Mouse (Mus musculus) MEL-GATA-1-ER (cell line): Measurements from ENCODE around the gene Snrpa.
"Not testable (repeated sequence)": the region's sequence is repeated elsewhere in the genome, so short reads cannot be mapped to it uniquely, and the experiment has no call there.

Experiments
- DNase-seq: peaks from one replicate; pipeline ENCODE4 v3.0.0-alpha.2; 2012; ENCODE audit warnings: low read depth; ENCODE audit errors: extremely low read depth

Snrpa gene

DNA sequence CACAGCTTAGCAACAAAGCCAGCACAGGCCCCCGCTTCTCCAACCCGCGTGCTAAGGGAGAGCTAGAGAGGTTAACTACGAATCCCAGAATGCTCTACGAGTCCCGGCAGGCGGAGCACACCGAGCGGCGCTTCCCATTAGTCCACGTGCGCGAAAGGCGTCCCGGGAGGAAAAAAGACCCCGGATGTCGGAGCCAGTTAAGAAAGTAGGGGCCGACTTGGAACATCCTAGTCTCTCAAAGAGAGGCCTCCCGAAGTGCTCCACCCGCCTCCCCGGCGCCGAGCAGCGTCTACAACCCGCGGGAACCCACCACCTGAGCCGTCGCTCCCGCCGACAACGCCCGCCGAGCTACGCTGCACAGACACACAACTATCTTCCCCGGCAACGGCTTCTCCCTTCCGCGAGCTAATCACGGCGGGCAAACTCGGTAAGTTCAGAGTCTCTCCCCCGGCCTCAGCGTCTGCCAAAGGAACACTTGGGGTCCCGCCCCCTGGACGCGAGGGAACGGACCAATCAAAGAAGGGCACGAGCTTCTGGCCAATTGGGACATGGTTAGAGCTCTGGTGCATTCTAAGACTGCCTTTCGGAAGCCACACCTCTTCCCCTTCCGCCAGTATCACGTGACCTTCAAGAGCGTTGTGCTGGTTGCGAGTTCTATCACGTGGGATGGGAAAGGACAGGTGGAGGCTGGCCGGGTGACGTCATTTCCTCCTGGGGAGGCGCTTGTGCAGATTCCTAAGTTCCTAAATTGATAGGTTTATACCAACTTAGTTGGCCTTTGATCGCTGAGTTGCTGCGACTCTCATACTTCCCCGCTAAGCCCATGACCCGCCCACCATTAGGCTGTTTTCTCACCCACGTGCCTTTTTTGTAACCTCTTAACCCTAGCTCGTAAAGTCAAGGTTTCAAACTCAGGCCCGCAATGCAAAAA lies at the start of gene Snrpa, which contains the start of gene BC024978:
Gene Snrpa, minus strand, starts transcription at position 591 of the 931 bp plus-strand sequence.
Gene BC024978, plus strand, starts transcription at position 101 of the 931 bp plus-strand sequence.
- peak; percentile 100 for DNase-seq

DNA sequence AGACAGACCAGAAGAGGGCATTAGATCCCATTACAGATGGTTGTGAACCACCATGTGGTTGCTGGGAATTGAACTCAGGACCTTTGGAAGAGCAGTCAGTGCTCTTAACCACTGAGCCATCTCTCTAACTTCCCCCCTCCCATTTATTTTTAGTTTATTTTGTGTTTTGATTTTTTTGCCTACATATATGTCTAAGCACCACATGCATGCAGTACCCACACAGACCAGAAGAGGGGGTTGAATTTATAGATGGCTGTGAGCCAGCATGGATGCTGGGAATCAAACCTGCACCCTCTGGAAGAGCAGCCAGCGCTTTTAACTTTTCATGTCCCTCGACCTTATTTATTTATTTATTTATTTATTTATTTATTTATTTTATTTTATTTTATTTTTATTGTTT lies 48.0 kb upstream of the Snrpa start:
- not testable (repeated sequence) for DNase-seq

- DNase-seq: no peak
These were observed 47.1 kb upstream of the Snrpa start for GRCm38 (mm10) chr7:27243211-27243610.

GRCm38 (mm10) chr7:27238568-27238967 lies 42.5 kb upstream of the Snrpa start:
- DNase-seq: no peak

GRCm38 (mm10) chr7:27237527-27237926 lies 41.5 kb upstream of the Snrpa start:
- DNase-seq: no peak

GRCm38 (mm10) chr7:27235726-27236125 lies 39.7 kb upstream of the Snrpa start:
- no peak for DNase-seq

DNA sequence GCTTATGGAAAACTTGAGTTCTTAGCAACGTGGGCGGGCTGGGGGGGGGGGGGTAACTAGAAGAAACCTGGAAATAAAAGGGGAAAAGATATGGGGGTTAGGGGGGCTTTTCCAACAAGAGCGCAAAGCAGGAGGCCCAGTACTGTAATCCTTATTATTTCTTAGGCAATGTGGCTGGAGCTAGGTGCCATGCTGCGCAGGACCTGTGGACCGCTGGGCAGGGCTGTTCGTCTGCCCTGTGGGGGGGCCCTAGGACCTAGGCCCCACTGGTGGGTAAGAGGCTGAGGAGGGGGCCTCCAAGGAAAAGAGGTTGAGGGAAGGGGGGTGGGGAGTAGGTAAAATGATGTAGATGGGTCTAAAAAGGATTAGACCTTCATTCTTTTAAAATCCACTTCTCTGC lies 37.2 kb upstream of the Snrpa start:
- no peak for DNase-seq

DNA sequence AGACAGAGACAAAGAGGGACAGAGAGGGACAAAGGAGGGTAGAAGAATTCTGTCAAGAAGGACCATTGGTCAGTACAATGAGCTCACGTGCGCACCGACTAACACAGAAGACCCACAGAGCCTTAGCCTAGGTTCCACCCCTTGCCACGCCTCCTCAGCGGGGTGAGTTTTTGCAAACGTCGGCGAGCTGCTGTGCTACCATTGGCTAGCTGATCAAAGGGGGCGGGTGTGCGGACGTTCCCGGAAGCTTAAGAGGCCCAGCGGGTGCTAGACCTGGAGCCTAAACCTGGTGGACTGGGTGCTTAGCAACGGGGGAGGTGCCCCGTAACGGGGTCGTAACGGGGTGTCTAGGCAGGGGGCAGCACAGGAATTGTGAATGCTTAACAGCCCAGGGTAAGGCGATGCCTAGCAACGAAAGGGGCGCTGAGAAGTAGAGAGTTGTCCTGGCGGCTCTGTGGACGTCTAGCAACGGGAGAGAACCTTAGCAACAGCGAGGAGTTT lies 36.8 kb upstream of the Snrpa start, which contains the start of gene Coq8b:
Gene Coq8b, plus strand, starts transcription at position 243 of the 501 bp plus-strand sequence.
- peak; percentile 88 for DNase-seq

- DNase-seq: no peak
These were observed 35.7 kb upstream of the Snrpa start for GRCm38 (mm10) chr7:27231693-27232331.

DNA sequence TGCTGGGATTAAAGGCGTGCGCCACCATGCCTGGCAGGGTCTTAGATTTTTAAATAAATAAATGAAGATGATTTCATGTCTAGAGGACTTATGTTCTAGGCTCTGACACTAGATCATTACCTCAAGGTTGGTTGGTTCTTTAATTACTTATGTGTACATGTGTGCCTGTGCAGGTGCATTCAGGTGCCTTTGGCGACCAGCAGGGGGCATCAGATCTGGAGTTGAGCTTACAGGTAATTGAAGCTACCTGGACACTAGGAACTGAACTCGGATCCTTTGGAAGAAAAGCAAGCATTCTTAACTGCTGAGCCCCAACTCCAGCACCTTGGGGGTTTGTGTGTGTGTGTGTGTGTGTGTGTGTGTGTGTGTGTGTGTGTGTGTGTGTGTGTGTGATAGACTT lies 34.7 kb upstream of the Snrpa start:
- DNase-seq: no peak

DNA sequence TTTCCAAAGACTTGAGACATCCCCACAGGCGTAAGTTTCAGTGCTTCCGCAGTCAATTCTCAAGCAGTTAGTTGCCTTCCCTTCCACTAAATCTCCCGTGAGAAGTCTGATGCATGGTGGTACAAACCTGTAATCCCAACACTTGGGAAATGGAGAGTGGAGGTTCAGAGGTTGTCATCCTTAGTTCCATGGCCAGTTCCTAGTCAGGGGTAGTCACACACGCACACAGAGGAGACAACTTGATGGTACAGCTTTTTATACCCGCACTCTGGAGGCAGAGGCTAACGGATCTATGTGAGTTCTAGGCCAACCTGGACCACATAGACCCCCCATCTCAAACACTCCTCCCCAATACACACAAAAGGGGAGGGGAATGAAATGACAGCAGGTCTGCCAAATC lies 32.8 kb upstream of the Snrpa start:
- no peak for DNase-seq

GRCm38 (mm10) chr7:27228281-27228821 lies 32.3 kb upstream of the Snrpa start, which contains the start of gene Itpkc:
Gene Itpkc (minus strand): TSS chr7:27228661.
- DNase-seq: peak; percentile 91

DNA sequence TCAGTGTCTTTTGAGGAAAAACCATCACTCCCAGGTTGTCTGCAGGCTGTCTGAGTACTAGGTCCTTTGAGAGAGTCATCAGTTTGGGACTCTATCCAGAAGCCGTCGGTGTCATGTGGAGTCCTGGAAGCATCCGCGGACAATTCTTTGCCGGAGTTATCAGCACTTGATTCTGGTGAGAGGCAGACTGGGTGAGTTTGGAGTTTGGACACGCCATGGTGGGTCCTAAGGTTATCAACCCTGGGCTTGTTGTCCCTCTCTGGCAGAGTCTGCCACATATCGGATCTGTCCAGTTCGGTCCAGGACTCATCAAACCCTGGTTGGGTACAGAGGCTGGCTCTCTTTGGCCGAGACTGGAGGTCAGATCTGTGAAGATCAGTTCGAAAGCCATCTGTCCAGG lies 31.6 kb upstream of the Snrpa start:
- DNase-seq: no peak

- DNase-seq: no peak
These were observed 31.2 kb upstream of the Snrpa start for GRCm38 (mm10) chr7:27227276-27227675.

- DNase-seq: no peak
These were observed 29.0 kb upstream of the Snrpa start for GRCm38 (mm10) chr7:27224877-27225575.

DNA sequence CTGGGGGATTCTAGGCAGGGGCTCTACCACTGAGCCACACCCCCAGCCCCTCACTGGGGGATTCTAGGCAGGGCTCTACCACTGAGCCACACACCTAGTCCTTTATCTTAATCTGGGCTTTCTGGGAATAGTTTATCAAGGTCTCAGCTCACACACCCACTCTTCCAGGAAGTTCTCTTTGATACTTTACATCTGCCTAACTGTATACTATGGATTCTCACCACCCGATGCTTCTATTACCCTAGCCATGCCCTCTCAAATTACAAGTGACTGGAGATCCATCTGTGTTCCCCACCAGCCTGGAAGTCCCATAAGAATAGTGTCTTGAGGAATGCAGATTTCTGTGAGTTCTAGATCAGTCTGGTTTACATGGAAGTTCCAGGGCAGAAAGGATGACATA lies 26.5 kb upstream of the Snrpa start:
- DNase-seq: peak; percentile 18

- no peak for DNase-seq
These were observed 25.9 kb upstream of the Snrpa start for GRCm38 (mm10) chr7:27221939-27222338.

GRCm38 (mm10) chr7:27219937-27220336 lies 23.9 kb upstream of the Snrpa start:
- no peak for DNase-seq

DNA sequence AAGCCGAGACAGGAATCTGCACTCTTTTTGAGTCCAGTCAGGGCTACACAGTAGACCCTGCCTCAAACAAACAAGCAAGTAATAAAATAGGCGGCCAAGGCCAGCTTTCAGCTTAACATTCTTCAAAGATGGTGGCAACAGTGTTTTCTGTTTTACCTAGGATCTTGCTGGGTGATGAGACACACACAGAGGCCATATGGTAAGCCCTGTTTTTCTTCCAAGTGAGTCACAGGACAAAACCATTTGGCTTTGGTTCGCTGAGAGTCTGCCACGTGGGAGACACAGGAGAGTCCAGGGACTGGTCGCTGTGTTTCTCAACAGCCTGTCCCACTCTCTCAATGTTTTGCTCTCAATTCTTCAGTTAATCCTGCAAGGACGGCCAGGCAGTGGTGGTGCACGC lies 22.5 kb upstream of the Snrpa start:
- DNase-seq: no peak

- DNase-seq: no peak
These were observed 16.6 kb upstream of the Snrpa start for GRCm38 (mm10) chr7:27212626-27213025.

DNA sequence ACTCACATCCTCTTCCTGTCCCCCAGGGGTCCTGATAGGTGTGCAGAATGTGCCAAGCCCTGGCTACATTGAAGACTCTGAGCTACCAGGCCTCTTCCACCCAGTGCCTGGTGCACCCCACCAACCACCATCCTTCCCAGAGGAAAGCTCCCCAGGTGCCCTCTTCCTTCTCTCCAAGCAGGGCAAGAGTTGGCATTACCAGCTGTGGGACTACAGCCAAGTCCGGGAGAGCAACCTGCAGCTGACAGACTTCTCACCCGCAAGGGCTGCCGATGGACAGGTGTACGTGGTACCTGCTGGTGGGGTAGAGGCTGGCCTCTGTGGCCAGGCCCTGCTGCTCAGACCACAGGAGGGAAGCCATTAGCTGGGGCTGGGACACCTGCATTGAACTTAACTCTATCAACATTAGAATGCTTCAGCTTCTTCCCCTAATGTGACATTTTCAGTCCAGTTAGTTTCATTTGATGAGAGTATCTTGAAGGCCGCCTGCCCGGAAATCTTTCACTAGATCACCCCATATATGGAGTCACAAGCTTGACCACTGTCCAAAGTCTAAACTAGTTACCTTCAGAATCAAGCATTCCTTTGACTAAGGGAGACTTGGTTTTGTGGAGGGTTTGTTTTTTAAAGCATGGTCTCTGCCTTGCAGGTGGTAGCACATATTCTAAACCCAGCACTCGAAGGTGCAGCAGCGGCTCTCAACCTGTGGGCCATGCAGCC lies 7.8 kb upstream of the Snrpa start:
- no peak for DNase-seq
